8 mouse cellular contexts compared by ENCODE assay signal in the genomic region with DNA sequence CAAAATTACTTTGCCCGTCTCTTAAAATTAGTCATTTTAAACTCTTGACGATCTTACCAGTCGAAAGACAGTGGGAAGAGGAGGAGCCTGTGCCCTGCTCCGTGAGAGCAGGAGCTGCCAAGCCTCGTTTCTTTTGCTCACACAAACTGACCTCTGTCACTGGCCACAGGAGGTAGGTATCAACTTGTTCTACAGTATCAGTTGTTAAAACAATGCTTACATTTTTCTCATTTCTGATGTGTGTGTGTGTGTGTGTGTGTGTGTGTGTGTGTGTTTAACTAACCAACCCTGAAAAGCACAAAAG. TPM values are rescaled to one million over a fixed set of nuclear protein-coding genes. Genes with fewer than 3 reads are reported as not detected.
DNase-seq lines count a peak whose midpoint lies in the region; ATAC-seq lines count a peak whose summit lies in the region.

No protein-coding gene starts in this region.

- 4% methylated on average over 5 of the region's 5 CpGs for WGBS in heart, embryonic 13.5 days
- 10% methylated on average over 5 of the region's 5 CpGs for WGBS in hindbrain, embryonic 12.5 days
- 6% methylated on average over 5 of the region's 5 CpGs for WGBS in midbrain, embryonic 10.5 days

- DNase-seq in heart, postnatal 25 days (ENCODE audit: low spot score) = no peak
- no peak for DNase-seq in midbrain, embryonic 10.5 days (ENCODE audit: low spot score)
- DNase-seq in urinary bladder, postnatal 36 days (ENCODE audit: low spot score in 2 of 2) = no peak
- no peak for DNase-seq in thymus, adult 18-20 months
- no peak for DNase-seq in urinary bladder, postnatal 10 days (ENCODE audit: low spot score)

- H3K4me1 ChIP-seq in heart, embryonic 13.5 days = peaks cover 55% of the 10 kb centered on the region
- no peaks in the 10 kb centered on the region; the same call in 1 of the 2 replicates for H3K4me1 ChIP-seq in brown adipose tissue, adult 24 weeks (ENCODE audit: control insufficient read depth, insufficient read depth, insufficient read length, low read length)
- H3K4me1 ChIP-seq in hindbrain, embryonic 12.5 days = peaks cover 13% of the 10 kb centered on the region
- H3K4me1 ChIP-seq in midbrain, embryonic 10.5 days = peaks cover 18% of the 10 kb centered on the region

- peak overlapping the region; percentile 58 for H3K4me2 ChIP-seq in heart, embryonic 13.5 days
- H3K4me2 ChIP-seq in hindbrain, embryonic 12.5 days (replicated peaks) = peak overlapping the region; percentile 41

- H3K4me3 ChIP-seq in heart, embryonic 13.5 days = peak overlapping the region; percentile 32
- H3K4me3 ChIP-seq in brown adipose tissue, adult 24 weeks (ENCODE audit: insufficient read depth, low read depth, low read length) = peak overlapping the region; percentile 35
- H3K4me3 ChIP-seq in hindbrain, embryonic 12.5 days = peak overlapping the region; percentile 6; the same call in 1 of the 2 replicates
- peak overlapping the region; percentile 41 for H3K4me3 ChIP-seq in midbrain, embryonic 10.5 days

- H3K27ac ChIP-seq in heart, embryonic 13.5 days (replicated peaks) = peak overlapping the region; percentile 96
- peak overlapping the region; percentile 66 for H3K27ac ChIP-seq in brown adipose tissue, adult 24 weeks (replicated peaks; ENCODE audit: low read depth, low read length)
- H3K27ac ChIP-seq in hindbrain, embryonic 12.5 days = no peak overlapping the region
- H3K27ac ChIP-seq in midbrain, embryonic 10.5 days (replicated peaks) = 0 out of 2 replicates have a peak overlapping the region, but pooled peaks have one; percentile 14

- H3K9me3 ChIP-seq in heart, embryonic 13.5 days = no peaks in the 10 kb centered on the region
- no peaks in the 10 kb centered on the region for H3K9me3 ChIP-seq in hindbrain, embryonic 12.5 days (replicated peaks)
- H3K9me3 ChIP-seq in midbrain, embryonic 10.5 days (replicated peaks) = no peaks in the 10 kb centered on the region

- H3K27me3 ChIP-seq in heart, embryonic 13.5 days (replicated peaks) = no peaks in the 10 kb centered on the region
- H3K27me3 ChIP-seq in hindbrain, embryonic 12.5 days = no peaks in the 10 kb centered on the region
- 0 out of 2 replicates have a peak, but pooled peaks cover 5% of the 10 kb centered on the region for H3K27me3 ChIP-seq in midbrain, embryonic 10.5 days (ENCODE audit: low read depth, poor library complexity, severe bottlenecking)

- peak overlapping the region; percentile 72 for H3K9ac ChIP-seq in heart, embryonic 13.5 days
- H3K9ac ChIP-seq in hindbrain, embryonic 12.5 days = no peak overlapping the region

- no peaks in the 10 kb centered on the region for H3K36me3 ChIP-seq in heart, embryonic 13.5 days
- H3K36me3 ChIP-seq in hindbrain, embryonic 12.5 days = no peaks in the 10 kb centered on the region
- H3K36me3 ChIP-seq in midbrain, embryonic 10.5 days = no peaks in the 10 kb centered on the region

- no peak for ATAC-seq in heart, embryonic 13.5 days (ENCODE audit: extremely low read depth, insufficient number of reproducible peaks, low FRiP score, low TSS enrichment)
- ATAC-seq in hindbrain, embryonic 12.5 days (ENCODE audit: low FRiP score) = 0 out of 2 replicates have a peak, but pooled peaks have one; percentile 33

- intact Hi-C loops in heart, postnatal 25 days (cut with DNase I) = loop anchor here (2.0 kb wide), 1 partner anchor 42 kb away; the partner anchor contains the start of gene Tsc22d2

RNA-seq across cellular contexts. Expression of gene Tsc22d2, which starts 41.7 kb away (rescaled TPM):
- polyA plus RNA-seq in heart, embryonic 13.5 days (2015; fragmentation: Nextera tagmentation; extraction: Ambion mirVana) = 10.6 and 10.9 TPM in 2 replicates
- total RNA-seq in heart, postnatal 25 days (2021) = 10 to 100 TPM; 23.1 to 25.1 TPM
- polyA plus RNA-seq in brown adipose tissue, adult 24 weeks (2012; ENCODE audit: insufficient read depth, insufficient read length, missing spikeins) = 11.3 and 12.0 TPM in 2 replicates
- 17.0 and 18.9 TPM in 2 replicates for polyA plus RNA-seq in hindbrain, embryonic 12.5 days (2016; fragmentation: Nextera tagmentation; extraction: Ambion mirVana)
- polyA plus RNA-seq in midbrain, embryonic 10.5 days (2016; fragmentation: Nextera tagmentation; extraction: Ambion mirVana) = 7.0 and 7.4 TPM in 2 replicates
